Mouse (Mus musculus) CH12.LX (cell line): ENCODE data around the gene Tdrd9. TPM values are rescaled to one million over a fixed set of nuclear protein-coding genes. Genes with fewer than 3 reads are reported as not detected.

ENCODE experiments used
- DNase-seq: peaks from one replicate; pipeline ENCODE4 v3.0.0-alpha.2; 2013; ENCODE audit errors: extremely low read depth
- H3K27ac ChIP-seq: 2 replicates; pipeline ENCODE4 v1.5.1; 2012; ENCODE audit warnings: low read depth, mild to moderate bottlenecking, control low read depth, moderate library complexity; ENCODE audit not compliant: insufficient read depth
- H3K27me3 ChIP-seq: replicated peaks from 2 replicates; pipeline ENCODE3; 2012; ENCODE audit warnings: inconsistent platforms
- H3K36me3 ChIP-seq, 2 experiments: replicated peaks in 1 of 2; 2 replicates each; pipeline versions ENCODE3 to v1.6.1; 2012; ENCODE audit warnings: inconsistent platforms in 1 of 2, low read length in 1 of 2, mild to moderate bottlenecking in 1 of 2, mixed read lengths in 1 of 2, moderate library complexity in 1 of 2; ENCODE audit not compliant: control insufficient read depth in 1 of 2, insufficient read depth in 1 of 2
- H3K4me1 ChIP-seq, 2 experiments: 2 replicates each; pipeline ENCODE4 v1.6.1; 2012; ENCODE audit warnings: inconsistent platforms in 1 of 2, moderate library complexity in 1 of 2; ENCODE audit not compliant: insufficient read depth in 2 of 2, control insufficient read depth in 1 of 2
- H3K4me2 ChIP-seq: 2 replicates; pipeline ENCODE4 v1.6.1; 2012; ENCODE audit warnings: low read depth, mild to moderate bottlenecking, control low read depth; ENCODE audit not compliant: poor library complexity, insufficient read depth, severe bottlenecking
- H3K4me3 ChIP-seq, 3 experiments: fragments of 150-350 bp in 1 of 3; sonication (generic) in 1 of 3; replicated peaks in 1 of 3; 2 replicates each; pipeline versions ENCODE3 to v1.5.1; 2011 to 2012; ENCODE audit warnings: low read depth in 2 of 3, low read length in 2 of 3, mild to moderate bottlenecking in 2 of 3, moderate library complexity in 2 of 3, control low read depth in 1 of 3, improper control_type of control experiment in 1 of 3, inconsistent platforms in 1 of 3, mixed read lengths in 1 of 3; ENCODE audit not compliant: poor library complexity in 1 of 3
- H3K79me2 ChIP-seq: replicated peaks from 2 replicates; pipeline ENCODE4 v1.6.1; 2012; ENCODE audit warnings: mild to moderate bottlenecking, moderate library complexity; ENCODE audit not compliant: control insufficient read depth, poor library complexity, insufficient read depth, severe bottlenecking; ENCODE audit errors: extremely low read depth
- H3K9ac ChIP-seq: 2 replicates; pipeline ENCODE4 v1.6.1; 2012; ENCODE audit warnings: low read depth, mild to moderate bottlenecking, control low read depth, moderate library complexity; ENCODE audit not compliant: insufficient read depth
- H3K9me3 ChIP-seq: replicated peaks from 2 replicates; pipeline ENCODE3; 2012; ENCODE audit warnings: low read length, inconsistent platforms, mixed read lengths
- CTCF ChIP-seq, 2 experiments: IDR thresholded peaks in 1 of 2; conservative IDR thresholded peaks in 1 of 2; 2 replicates each; pipeline ENCODE4 v1.5.1; 2011 to 2012; ENCODE audit warnings: low read depth in 2 of 2, low read length in 2 of 2, improper control_type of control experiment in 1 of 2, inconsistent platforms in 1 of 2, mild to moderate bottlenecking in 1 of 2, moderate library complexity in 1 of 2
- E2F4 ChIP-seq: IDR thresholded peaks from 2 replicates; pipeline ENCODE4 v1.6.1; 2011; ENCODE audit warnings: low read depth, low read length, improper control_type of control experiment; ENCODE audit not compliant: insufficient replicate concordance
- ETS1 ChIP-seq: conservative IDR thresholded peaks from 2 replicates; pipeline ENCODE4 v1.6.1; 2012; ENCODE audit warnings: low read depth, mild to moderate bottlenecking, inconsistent platforms, low read length, improper control_type of control experiment, moderate library complexity
- GABPA ChIP-seq: IDR thresholded peaks from 2 replicates; pipeline ENCODE4 v1.6.1; 2012; ENCODE audit warnings: low read depth, low read length, improper control_type of control experiment, inconsistent platforms; ENCODE audit not compliant: insufficient replicate concordance
- HCFC1 ChIP-seq: IDR thresholded peaks from 2 replicates; pipeline ENCODE4 v1.6.1; 2012; ENCODE audit warnings: low read depth, mild to moderate bottlenecking, inconsistent platforms, low read length, improper control_type of control experiment
- IRF4 ChIP-seq: IDR thresholded peaks from 2 replicates; pipeline ENCODE4 v1.6.1; 2014; ENCODE audit warnings: low read depth, mild to moderate bottlenecking, inconsistent platforms, low read length, improper control_type of control experiment
- KAT2A ChIP-seq: IDR thresholded peaks from 2 replicates; pipeline ENCODE4 v1.6.1; 2012; ENCODE audit warnings: low read length, improper control_type of control experiment, inconsistent platforms; ENCODE audit not compliant: insufficient replicate concordance
- MAX ChIP-seq: IDR thresholded peaks from 2 replicates; pipeline ENCODE4 v1.6.1; 2011; ENCODE audit warnings: low read length, improper control_type of control experiment
- NELFE ChIP-seq: IDR thresholded peaks from 2 replicates; pipeline ENCODE4 v1.6.1; 2011; ENCODE audit warnings: low read depth, low read length, improper control_type of control experiment
- NRF1 ChIP-seq: IDR thresholded peaks from 2 replicates; pipeline ENCODE4 v1.6.1; 2014; ENCODE audit warnings: low read depth, mild to moderate bottlenecking, inconsistent platforms, low read length, improper control_type of control experiment, moderate library complexity
- PAX5 ChIP-seq: IDR thresholded peaks from 2 replicates; pipeline ENCODE4 v1.6.1; 2012; ENCODE audit warnings: low read length, inconsistent platforms, mixed read lengths
- POLR2A ChIP-seq: IDR thresholded peaks from 2 replicates; pipeline ENCODE4 v1.6.1; 2011; ENCODE audit warnings: low read depth, mild to moderate bottlenecking, improper control_type of control experiment, low read length
- POLR2AphosphoS2 ChIP-seq: IDR thresholded peaks from 2 replicates; pipeline ENCODE4 v1.6.1; 2011; ENCODE audit warnings: low read depth, low read length, improper control_type of control experiment
- RAD21 ChIP-seq: IDR thresholded peaks from 2 replicates; pipeline ENCODE4 v1.6.1; 2011; ENCODE audit warnings: low read depth, mild to moderate bottlenecking, low read length, improper control_type of control experiment, moderate library complexity
- SMC3 ChIP-seq: IDR thresholded peaks from 2 replicates; pipeline ENCODE4 v1.6.1; 2011; ENCODE audit warnings: low read depth, low read length, improper control_type of control experiment
- USF2 ChIP-seq: conservative IDR thresholded peaks from 2 replicates; pipeline ENCODE4 v1.6.1; 2011; ENCODE audit warnings: low read depth, low read length, improper control_type of control experiment
- ZMIZ1 ChIP-seq: IDR thresholded peaks from 2 replicates; pipeline ENCODE4 v1.6.1; 2012; ENCODE audit warnings: low read depth, mild to moderate bottlenecking, inconsistent platforms, low read length, improper control_type of control experiment
- ZNF384 ChIP-seq: IDR thresholded peaks from 2 replicates; pipeline ENCODE4 v1.6.1; 2012; ENCODE audit warnings: low read depth, low read length, improper control_type of control experiment, inconsistent platforms
- dilution Hi-C: fragments of 300-500 bp; cut with MboI; formaldehyde crosslinking; loops from 2 replicates; pipeline ENCODE4 v1.14.3; 2020; ENCODE audit warnings: low sequenced_read_pairs; ENCODE audit not compliant: extremely low pct_unique_long_range_greater_than_20kb, extremely low pct_ligation_motif_present
- in situ Hi-C: fragments of 300-500 bp; cut with MboI; formaldehyde crosslinking; loops from 3 replicates; pipeline ENCODE4 v1.14.3; 2019; ENCODE audit warnings: low sequenced_read_pairs, low pct_ligation_motif_present, low pct_unique_long_range_greater_than_20kb, mixed read lengths
- polyA plus RNA-seq: library from polyadenylated mRNA; unstranded; fragments of >175 nt; gene quantifications from 2 replicates; pipeline ENCODE4 v1.2.1, GENCODE M21; 2012; ENCODE audit warnings: low read depth; ENCODE audit not compliant: insufficient read length
- total RNA-seq, 2 experiments: library from RNA; depleted of rRNA; stranded (reverse); fragments of 300-350 nt in 1 of 2; fragments of >200 nt in 1 of 2; gene quantifications; 2 replicates each; pipeline ENCODE4 v1.2.3; 2012 to 2014

Gene Tdrd9
- total and polyA plus RNA-seq, 3 experiments: not detected

DNA sequence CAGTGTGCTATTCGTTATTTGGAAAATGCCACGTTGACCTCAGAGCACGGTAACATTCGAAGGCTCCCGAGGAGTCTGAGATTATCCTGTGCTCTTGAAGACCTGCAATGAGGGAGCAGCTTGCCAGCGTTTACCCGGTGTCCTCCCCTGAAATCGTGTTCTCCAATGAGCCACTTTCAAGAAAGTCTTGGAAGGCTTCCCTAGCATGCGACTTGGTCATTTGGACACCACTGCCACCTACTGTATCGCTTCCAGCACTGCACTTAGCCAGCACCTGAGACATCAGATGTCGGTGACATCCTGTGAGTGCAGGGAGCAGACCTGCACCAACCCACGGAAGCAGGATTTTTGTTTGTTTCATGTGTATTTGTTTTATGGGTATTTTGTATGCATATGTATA is 119.7 kb downstream of the Tdrd9 start:
- no peak overlapping the region for H3K4me2 ChIP-seq
- no peaks in the 10 kb centered on the region for H3K36me3 ChIP-seq
- peaks cover 3% of the 10 kb centered on the region for H3K9me3 ChIP-seq
- in situ Hi-C loops: no loop called here
- dilution Hi-C loops: no loop called here
- TF ChIP-seq CTCF (conservative IDR thresholded peaks at IDR 0.05 in 1 of 2, IDR thresholded peaks at IDR 0.05 in 1 of 2; ENCODE audit: low read depth in 2 of 2, low read length in 2 of 2): peak; percentile 55 to 82
- no peak for TF ChIP-seq ZMIZ1
- TF ChIP-seq ZNF384: no peak
- TF ChIP-seq E2F4: no peak
- no peak for TF ChIP-seq ETS1
- TF ChIP-seq HCFC1: no peak
- TF ChIP-seq IRF4: no peak
- peak; percentile 60 for TF ChIP-seq SMC3
- TF ChIP-seq GABPA: no peak
- TF ChIP-seq RAD21: peak; percentile 75
- DNase-seq: peak; percentile 41
- peaks cover 68% of the 10 kb centered on the region for H3K27me3 ChIP-seq
- H3K4me3 ChIP-seq: no peak overlapping the region
- no peaks in the 10 kb centered on the region for H3K79me2 ChIP-seq
- H3K4me1 ChIP-seq: no peaks in the 10 kb centered on the region
- H3K9ac ChIP-seq: no peak overlapping the region
- H3K27ac ChIP-seq: no peak overlapping the region

DNA sequence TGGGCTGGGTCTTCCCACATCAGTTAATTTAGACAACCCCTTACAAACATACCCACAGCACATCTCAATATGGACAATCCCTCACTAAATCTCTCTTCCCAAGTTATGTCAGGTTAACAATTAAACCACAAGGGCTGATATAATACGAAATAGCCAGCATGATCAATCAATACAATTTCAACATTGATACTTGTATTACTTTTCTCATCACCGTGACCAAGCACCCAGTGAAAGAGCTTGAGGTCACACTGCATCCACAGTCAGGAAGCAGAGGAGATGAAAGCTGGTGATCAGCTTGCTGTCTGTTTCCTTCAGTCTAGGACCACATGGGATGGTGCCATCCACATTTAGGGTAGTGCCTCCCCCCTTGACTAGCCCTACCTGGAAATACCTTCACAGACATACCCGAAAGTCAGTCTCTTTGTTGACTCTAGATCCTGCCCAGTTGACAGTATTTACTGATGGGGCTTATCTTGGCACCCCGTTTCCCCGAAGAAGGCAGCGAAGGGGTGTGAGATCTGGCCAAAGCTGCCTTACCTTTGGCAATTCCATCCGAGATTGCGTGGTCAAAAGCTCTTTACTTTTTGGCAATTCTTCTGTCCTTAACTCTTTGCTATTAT is 123.0 kb downstream of the Tdrd9 start:
- Histone ChIP-seq H3K27ac (no peak overlapping the region), H3K36me3 (no peaks in the 10 kb centered on the region), H3K9ac (no peak overlapping the region), H3K4me2 (no peak overlapping the region), H3K79me2 (no peaks in the 10 kb centered on the region), H3K27me3 (peaks cover 69% of the 10 kb centered on the region), H3K9me3 (peaks cover 7% of the 10 kb centered on the region)
- in situ Hi-C loops (no loop called here), dilution Hi-C loops (no loop called here)
- no peak for DNase-seq
- no peak for TF ChIP-seq USF2
- no peak for TF ChIP-seq NELFE
- TF ChIP-seq POLR2AphosphoS2: no peak
- TF ChIP-seq KAT2A: no peak
- TF ChIP-seq NRF1: no peak
- TF ChIP-seq POLR2A: no peak
- TF ChIP-seq PAX5: no peak
- TF ChIP-seq MAX: no peak
- no peak for TF ChIP-seq ETS1
- no peak for TF ChIP-seq ZNF384
- TF ChIP-seq, all 38 proteins: peak for 0
- no peaks in the 10 kb centered on the region for H3K4me1 ChIP-seq
- no peak overlapping the region for H3K4me3 ChIP-seq
